Mouse (Mus musculus) c-Kit-positive CD71-positive TER-119-positive erythroid progenitor cells, embryonic 14.5 days (primary cell): ENCODE data around the gene Dnah11.

Source experiments
- DNase-seq: peaks from one replicate; pipeline ENCODE4 v3.0.0-alpha.2; 2013; ENCODE audit warnings: low spot score

The Dnah11 gene

DNA sequence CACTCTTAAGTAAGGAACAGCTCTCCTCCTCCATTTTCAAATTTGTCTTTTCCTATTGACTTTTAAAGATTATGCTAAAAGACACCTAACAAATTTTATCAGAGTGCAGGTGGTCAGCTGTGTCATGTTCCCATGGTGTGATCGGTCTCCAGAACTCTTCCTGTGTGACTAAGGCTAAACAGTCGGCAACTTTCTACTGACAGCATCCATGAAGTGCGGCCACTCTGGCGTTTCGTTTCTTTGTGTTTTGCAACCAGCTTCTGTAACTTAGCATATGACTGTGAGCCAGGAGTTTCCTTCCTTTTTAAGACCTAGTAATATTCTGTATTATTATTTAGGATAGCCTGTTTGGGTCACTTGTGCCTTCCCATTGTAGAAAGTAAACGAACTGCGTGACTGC, 338.0 kb downstream of the Dnah11 start:
- DNase-seq: no peak

DNA sequence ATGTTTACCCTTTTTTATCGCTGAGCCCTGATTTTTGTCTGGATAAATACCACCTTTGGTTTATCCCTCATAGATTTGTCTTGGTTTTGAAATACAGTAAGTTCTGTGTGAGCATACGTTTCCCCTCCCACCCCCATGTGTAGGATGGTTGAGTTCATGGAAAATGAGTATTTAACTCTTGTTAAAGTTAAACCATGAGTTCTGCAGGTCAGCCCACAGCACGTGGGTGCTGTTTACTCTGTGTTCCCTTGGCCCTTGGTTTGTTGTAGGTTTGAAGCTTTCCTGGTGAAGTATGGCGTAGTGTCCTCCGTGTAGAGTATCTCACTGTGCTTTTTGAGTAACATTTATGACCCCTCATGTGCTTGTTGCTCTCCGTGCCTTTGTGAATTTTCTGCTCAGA, 341.0 kb downstream of the Dnah11 start:
- no peak for DNase-seq

DNA sequence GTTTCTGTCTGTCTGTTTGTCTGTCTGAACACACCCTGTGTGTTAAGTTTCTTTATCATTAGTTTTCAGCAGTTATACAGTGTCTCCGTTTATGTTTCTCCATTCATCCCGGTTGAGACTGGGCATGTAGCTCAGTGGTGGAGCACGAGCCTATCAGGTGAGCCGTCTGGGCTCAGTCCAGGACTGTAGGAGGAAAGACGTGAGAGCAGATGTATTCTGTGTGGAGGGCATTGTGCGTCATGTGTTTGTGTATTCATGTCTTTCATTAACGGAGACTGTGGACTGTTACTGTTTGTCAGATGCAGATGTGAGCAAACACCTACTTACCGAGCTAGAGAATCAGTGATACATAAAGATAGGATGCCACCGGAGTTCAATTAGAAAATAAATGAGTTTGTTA, 341.8 kb downstream of the Dnah11 start:
- DNase-seq: no peak

DNA sequence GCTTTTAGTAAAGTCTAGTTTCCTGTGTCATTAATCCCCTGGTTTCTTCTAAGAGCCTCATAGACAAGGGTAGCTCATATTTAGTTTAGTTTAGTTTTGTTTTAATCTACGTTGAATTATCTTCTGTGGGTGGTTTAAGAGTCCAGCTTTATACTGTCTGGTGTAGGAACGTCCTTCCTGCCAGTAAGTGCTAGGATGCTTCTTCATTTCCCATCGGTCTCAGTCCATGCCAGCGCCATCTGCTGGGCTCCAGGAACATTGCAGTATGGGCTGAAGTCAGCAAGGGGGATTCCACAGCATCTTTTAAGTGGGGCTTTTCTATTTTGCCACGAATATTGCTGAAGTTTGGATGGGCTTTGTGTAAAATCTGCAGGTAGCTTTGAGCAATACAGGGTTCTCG, 345.5 kb downstream of the Dnah11 start:
- peak; percentile 42 for DNase-seq

DNA sequence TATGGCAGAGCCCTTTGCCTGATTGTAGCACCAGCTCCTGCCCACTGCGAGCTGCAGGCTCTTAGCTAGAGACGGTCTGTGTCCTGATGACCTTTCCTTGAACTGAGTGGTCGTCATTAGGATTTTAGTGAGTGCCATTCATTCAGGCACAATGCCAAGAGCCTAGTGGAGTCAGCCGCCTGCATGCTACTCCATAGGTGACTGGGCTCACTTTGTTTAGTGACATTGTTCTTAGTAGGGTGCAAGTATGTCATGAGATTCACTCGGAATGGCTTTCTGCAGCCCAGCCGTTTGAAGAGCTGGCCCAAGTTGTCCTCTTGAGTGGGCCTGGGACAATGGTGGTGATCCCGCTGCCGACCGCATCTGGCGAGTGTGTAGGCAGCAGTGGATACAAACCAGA, 348.4 kb downstream of the Dnah11 start:
- DNase-seq: no peak

DNA sequence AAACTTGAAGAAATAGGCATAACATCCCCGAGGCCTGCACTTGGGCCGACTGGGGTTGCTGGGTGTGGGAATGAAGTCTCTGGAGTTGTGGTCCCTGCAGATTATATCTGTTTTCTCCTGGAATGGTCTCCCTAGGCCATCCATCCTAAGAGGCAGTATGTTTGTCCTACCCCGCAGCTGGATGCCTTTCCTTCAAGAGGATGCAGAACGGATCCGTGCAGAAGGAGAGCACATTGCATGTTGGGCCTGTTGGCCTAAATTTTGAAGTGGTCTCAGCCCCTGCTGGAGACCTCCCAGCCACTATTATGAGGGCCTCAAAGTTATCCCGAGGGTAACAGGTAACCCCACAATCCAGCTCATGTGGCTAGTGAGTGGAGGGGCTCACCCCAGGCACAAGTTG, 350.2 kb downstream of the Dnah11 start:
- no peak for DNase-seq

DNA sequence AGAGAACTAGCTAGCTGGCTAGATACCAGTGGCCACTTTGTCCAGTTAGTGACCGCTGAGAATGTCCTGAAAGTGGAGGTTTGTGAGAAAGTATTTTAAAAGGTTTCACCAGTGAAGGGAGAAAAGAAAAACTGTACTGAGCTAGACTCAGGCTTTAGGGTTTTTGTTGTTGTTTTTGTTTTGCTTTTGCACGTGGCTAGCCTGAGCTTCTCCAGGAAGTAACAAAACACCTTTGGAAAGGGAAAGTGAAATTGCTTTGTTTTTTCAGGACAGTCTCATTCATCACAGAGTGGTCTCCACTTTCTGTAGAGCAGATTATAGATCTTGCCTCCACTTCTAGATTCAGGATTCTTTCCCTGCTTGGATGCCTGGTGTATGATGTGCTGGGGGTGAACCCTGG, 353.9 kb downstream of the Dnah11 start:
- DNase-seq: no peak

DNA sequence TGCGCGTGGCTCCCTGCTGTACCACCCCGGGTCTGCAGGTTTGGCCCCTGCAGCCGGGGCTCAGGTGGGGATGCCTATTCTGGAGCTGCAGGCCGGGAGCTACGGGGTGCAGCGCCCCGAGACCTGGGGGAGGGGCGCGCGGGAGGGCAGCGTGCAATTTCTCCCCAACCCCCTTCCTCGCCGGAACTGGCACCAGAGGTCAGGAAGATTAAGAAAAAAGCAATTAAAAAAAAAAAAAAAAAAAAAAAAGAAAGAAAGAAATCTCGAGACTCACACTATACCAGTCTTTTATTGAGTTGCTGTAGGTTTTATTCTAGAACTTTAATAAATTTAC, 354.8 kb downstream of the Dnah11 start:
- no peak for DNase-seq

DNA sequence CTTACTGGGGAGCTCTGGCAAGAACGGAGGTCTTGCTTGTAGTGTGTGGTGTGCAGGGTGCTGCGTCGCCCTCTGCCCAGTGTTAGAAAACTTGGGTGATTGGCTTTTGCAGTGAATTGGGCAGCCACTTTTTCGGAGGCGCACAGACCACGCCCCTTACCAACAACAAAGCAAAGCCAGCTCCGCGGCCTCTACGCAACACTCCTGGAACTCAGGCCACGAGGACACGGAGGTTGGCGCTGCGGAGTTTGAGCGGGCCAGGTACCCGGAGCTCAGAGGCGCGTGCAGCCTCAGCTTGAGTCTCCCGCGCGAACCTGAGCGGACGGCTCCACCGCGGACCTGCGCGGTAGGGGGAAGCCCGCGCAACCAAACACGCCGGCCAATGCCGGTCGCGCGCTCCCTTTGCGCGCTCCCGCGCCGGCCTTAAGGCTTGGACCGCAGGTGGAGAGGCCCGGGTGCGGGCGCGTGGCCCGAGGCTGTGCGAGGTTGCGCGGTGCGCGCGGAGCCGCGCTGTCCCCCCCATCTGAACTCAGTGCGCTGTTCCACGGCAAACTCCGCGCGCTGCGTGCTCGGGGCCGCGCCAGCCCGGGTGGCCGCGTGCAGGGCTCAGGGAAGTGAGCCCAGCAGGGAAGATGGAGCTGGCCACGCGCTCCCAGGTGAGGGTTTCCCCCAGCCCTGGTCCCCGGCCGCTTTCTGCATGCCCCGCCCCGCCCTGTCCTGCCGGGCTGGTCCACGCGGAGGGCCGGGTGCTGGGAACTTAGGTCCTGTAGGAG, 355.4 kb downstream of the Dnah11 start:
- peak; percentile 48 for DNase-seq

DNA sequence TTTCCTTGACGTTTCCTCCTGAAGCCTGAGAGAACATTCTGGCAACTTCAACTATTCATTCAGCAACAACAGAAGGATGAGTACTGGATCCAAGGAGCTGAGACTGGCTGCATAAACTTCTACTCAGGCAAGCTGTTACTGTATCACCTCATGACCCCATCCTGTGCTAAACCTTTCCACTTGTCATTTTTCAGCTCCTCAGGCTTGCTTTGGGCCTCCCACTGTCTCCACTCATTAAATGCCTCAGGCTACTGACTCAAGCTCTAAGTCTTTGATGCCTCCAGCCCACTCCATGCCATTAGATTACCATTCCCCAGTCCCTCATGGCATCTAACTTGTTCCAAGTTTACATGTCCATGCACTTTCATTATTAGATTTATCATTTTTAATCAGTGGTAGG, 356.2 kb downstream of the Dnah11 start:
- DNase-seq: no peak

DNA sequence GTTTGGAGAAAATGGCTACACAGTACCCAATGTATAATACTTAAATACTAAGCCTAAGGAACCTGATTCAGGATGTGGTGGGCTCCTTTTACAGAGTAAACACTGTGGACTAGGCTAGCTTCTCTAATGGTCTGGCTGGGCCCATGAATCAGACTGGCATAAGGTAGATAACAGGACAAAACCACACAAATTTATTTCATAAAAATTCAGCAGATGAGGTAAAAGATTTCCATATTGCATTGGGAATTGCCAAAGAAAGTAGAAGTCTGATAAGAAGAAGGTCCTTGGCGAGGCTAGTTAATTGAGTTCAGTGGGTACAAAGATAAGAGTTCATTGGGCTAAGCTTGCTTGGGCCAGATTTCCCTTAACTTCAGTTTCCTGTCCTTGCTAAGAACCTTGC, 358.1 kb downstream of the Dnah11 start:
- no peak for DNase-seq

DNA sequence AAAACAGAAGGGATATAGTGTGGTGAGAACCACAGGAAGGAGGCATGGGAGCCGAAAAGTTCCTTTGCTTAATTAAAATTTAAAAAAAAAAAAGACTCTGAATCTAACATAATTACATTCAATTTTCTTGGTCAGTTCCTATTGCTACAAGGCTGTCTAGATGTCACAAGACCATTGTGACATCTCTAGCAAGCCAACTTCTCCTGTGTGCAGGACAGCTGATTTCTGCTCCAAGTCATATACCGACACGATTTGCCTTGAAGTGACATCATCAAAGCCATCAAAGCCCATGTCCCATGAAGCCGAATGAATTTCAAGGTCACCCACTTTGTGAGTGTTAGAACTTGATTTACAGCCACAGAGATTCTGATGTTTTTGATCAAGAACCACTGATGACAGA, 361.5 kb downstream of the Dnah11 start:
- no peak for DNase-seq

DNA sequence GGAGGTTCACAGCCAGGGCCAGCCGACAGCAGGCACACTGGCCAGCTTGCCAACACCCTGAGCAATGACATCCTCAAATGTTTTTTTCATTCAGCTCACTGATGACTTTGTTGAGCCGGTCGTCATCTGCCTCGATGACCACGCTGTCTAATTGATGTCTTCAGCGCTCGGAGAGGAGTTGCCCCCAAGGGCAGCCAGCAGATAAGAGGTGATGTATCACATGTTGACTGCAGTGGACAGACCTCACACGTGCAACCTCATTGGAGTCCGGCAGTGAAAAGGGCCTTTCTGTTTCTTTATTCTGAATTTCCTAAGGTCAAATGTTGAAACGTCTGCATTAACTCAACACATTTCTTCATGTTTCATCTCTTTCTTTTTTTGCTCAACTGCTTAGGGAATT, 363.5 kb downstream of the Dnah11 start:
- DNase-seq: no peak

DNA sequence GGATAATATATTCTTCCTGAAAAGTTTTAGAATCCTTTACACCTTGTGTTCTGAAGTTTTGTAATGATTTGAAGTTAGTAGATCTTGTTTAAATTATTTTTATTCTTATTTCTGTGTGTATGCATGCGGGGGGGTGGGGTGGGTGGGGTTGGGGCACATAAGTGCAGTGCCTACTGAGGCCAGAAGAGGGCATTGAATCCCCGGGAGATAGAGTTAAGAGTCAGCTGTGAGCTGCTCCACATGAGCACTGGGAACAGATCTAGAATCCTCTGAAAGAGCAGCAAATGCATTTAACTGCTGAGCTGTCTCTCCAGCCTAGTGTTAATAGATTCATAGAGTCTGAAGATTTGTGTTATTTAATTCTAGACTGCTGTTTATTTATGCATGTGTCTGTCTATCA, 364.2 kb downstream of the Dnah11 start:
- DNase-seq: no peak

DNA sequence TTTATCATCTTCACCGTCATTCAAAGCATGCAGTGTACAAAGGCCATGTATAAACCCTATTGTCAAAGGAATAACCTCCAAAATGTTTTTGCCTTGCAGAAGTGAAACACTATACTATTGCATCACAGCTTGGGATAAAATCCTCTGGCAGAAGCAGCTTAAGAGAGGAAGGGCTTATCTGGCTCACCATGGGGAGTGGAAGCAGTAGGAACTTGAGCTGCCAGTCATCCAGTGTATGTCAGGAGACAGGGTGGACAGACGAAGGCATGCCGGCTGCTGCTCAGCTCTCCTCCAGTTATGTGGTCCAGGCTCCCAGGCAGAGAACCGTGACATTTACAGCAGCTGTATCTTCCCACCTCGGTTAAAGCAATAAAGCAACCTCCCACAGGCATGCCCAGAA, 366.7 kb downstream of the Dnah11 start:
- no peak for DNase-seq

DNA sequence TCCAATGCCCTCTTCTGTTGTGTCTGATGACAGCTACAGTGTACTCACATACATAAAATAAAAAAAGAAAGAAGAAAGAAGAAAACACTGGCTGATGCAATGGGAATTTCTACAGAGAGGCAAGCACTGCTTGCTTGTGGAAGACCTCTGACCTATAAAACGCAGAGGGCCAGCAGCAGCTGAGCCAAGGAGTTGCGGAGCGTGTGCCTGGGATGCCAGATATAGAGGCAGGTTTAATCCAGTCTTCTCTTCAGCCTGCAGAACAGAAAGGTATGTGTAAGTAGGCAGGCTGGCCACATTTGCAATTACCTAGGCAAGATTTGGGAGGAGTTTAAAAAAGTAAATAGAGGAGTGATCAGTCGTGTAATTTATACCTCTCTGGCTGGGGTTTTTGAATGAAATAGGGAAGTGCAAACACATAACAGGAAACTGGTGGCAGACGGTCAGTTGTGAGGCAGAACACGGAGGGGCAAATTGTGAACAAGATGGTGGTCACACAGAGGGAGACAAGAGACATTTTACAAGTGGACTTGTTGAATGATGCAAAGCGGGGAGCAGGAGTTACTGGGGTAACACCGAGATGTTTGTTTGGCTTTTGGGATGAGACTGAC, 367.4 kb downstream of the Dnah11 start:
- DNase-seq: no peak

DNA sequence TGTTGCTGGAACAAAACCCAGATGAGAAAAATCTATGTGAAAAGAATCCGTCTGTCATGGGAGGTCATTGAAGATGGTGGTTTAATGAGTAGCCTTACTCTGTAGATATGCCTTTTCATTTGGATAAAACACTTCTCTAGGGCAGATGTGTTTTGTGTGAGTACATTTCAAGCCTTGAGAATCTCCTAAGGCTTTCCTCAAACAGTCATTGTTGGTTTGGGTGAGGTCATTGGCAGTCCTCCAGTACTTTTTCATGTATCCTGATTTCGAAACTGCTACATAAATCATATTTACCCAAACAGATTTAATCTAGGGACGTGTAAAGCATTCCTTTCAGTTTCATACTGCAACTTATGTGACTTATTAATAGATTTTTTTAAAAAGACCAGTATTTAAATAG, 370.5 kb downstream of the Dnah11 start:
- no peak for DNase-seq
